Mouse (Mus musculus): Measurements from ENCODE around the gene Gbp3.

The Gbp3 gene

GRCm38 (mm10) chr3:142588888-142589287 is 29.1 kb downstream of the Gbp3 start:
- no peak for DNase-seq (ENCODE audit: low spot score)

GRCm38 (mm10) chr3:142590431-142591067 is 30.7 kb downstream of the Gbp3 start:
- DNase-seq (ENCODE audit: low spot score): no peak

GRCm38 (mm10) chr3:142594547-142594946 is 34.7 kb downstream of the Gbp3 start, which contains the start of gene Gbp2b:
Gene Gbp2b (plus strand): TSS chr3:142594847.
- no peak for DNase-seq (ENCODE audit: low spot score)

- DNase-seq (ENCODE audit: low spot score): no peak
These were observed 38.1 kb downstream of the Gbp3 start for GRCm38 (mm10) chr3:142597923-142598322.

GRCm38 (mm10) chr3:142601675-142602074 is 41.8 kb downstream of the Gbp3 start:
- DNase-seq (ENCODE audit: low spot score): no peak

- DNase-seq (ENCODE audit: low spot score): peak; percentile 12
These were observed 58.8 kb downstream of the Gbp3 start for GRCm38 (mm10) chr3:142618658-142619057.

- no peak for DNase-seq (ENCODE audit: low spot score)
These were observed 59.8 kb downstream of the Gbp3 start for GRCm38 (mm10) chr3:142619606-142620005.

GRCm38 (mm10) chr3:142620111-142620955 is 60.5 kb downstream of the Gbp3 start, which contains the start of gene Gbp2:
Gene Gbp2 (plus strand): TSS chr3:142620602.
- peak; percentile 5 for DNase-seq (ENCODE audit: low spot score)

- DNase-seq (ENCODE audit: low spot score): no peak
These were observed 61.2 kb downstream of the Gbp3 start for GRCm38 (mm10) chr3:142620956-142621562.

Data from testis, postnatal 14 days (tissue).